Mouse (Mus musculus) spleen, adult 2 months (tissue): ENCODE data around the gene Nab1.

ENCODE experiments used
- CTCF ChIP-seq: fragments of 200-500 bp; IDR thresholded peaks from 2 replicates; pipeline ENCODE4 v1.5.1; 2011; ENCODE audit warnings: mild to moderate bottlenecking, inconsistent platforms; ENCODE audit not compliant: insufficient read depth, insufficient read length, insufficient replicate concordance; ENCODE audit errors: extremely low read depth
- POLR2A ChIP-seq: fragments of 200-500 bp; IDR thresholded peaks from 2 replicates; pipeline ENCODE4 v1.6.1; 2011; ENCODE audit warnings: low read depth, low read length, inconsistent platforms

- no peak for TF ChIP-seq POLR2A
- no peak for TF ChIP-seq CTCF
Observed at GRCm38 (mm10) chr1:52470326-52470725, 30.2 kb downstream of the Nab1 start.
